Mouse (Mus musculus): ENCODE results near the gene Cdkn2aip. TPM values are rescaled to one million over a fixed set of nuclear protein-coding genes. Genes with fewer than 3 reads are reported as not detected.

The Cdkn2aip gene
- total and polyA plus RNA-seq, 3 experiments, result 6.5 to 19.2 (median 16.9) TPM

GRCm38 (mm10) chr8:47662716-47663115, 51.0 kb downstream of the Cdkn2aip start:
- no peak for DNase-seq (ENCODE audit: low spot score)
- Histone ChIP-seq H3K36me3 (replicated peaks) (peaks cover 55% of the 10 kb centered on the region), H3K4me1 (ENCODE audit: insufficient read depth, low read depth, low read length) (no peaks in the 10 kb centered on the region), H3K9me3 (replicated peaks) (no peaks in the 10 kb centered on the region), H3K27me3 (ENCODE audit: insufficient read depth, low read length) (no peaks in the 10 kb centered on the region), H3K4me3 (ENCODE audit: low read depth, low read length) (no peak overlapping the region)
- no peak for ATAC-seq (ENCODE audit: extremely low read depth, insufficient number of reproducible peaks, low FRiP score, poor library complexity, severe bottlenecking)
- TF ChIP-seq GATA2 (IDR thresholded peaks at IDR 0.05; ENCODE audit: borderline replicate concordance, low read depth, low read length) (no peak), GATA1 (IDR thresholded peaks at IDR 0.05; ENCODE audit: borderline replicate concordance, low read length) (no peak), POLR2AphosphoS5 (IDR thresholded peaks at IDR 0.05; ENCODE audit: insufficient replicate concordance, low read depth, low read length) (no peak), CTCF (IDR thresholded peaks at IDR 0.05; ENCODE audit: low read depth, low read length) (no peak), TAL1 (conservative IDR thresholded peaks at IDR 0.05; ENCODE audit: low read depth, low read length) (no peak)

DNA sequence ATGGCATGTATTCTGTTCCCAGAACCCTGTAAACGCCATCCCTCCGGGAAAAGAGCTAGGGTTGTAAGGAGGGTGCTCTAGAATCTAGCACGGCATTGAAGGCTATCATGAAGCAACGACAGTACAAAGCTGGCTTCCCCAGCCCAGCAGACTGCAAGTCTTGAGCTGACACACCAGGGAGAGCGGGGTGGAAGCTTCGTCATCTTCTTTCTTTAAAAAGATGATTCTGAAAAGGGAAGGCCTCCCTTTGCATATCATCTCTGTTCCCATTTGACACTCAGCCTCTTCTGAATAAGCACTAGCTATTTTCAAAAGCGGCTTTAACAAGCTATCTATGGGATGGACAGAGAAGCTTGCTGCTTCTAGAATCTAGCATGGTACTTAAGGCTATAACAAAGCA, 53.3 kb downstream of the Cdkn2aip start:
- H3K27me3 ChIP-seq (ENCODE audit: insufficient read depth, low read length), result no peaks in the 10 kb centered on the region
- H3K4me1 ChIP-seq (ENCODE audit: insufficient read depth, low read depth, low read length), result no peaks in the 10 kb centered on the region
- ATAC-seq (ENCODE audit: extremely low read depth, insufficient number of reproducible peaks, low FRiP score, poor library complexity, severe bottlenecking), result no peak
- no peak overlapping the region for H3K4me3 ChIP-seq (ENCODE audit: low read depth, low read length)
- DNase-seq (ENCODE audit: low spot score), result no peak
- peaks cover 41% of the 10 kb centered on the region for H3K36me3 ChIP-seq (replicated peaks)
- TF ChIP-seq CTCF (IDR thresholded peaks at IDR 0.05; ENCODE audit: low read depth, low read length) (no peak), TAL1 (conservative IDR thresholded peaks at IDR 0.05; ENCODE audit: low read depth, low read length) (no peak), GATA2 (IDR thresholded peaks at IDR 0.05; ENCODE audit: borderline replicate concordance, low read depth, low read length) (no peak), POLR2AphosphoS5 (IDR thresholded peaks at IDR 0.05; ENCODE audit: insufficient replicate concordance, low read depth, low read length) (no peak), GATA1 (IDR thresholded peaks at IDR 0.05; ENCODE audit: borderline replicate concordance, low read length) (no peak)
- no peaks in the 10 kb centered on the region for H3K9me3 ChIP-seq (replicated peaks)

GRCm38 (mm10) chr8:47659463-47659862, 54.3 kb downstream of the Cdkn2aip start:
- H3K27me3 ChIP-seq (ENCODE audit: insufficient read depth, low read length), result no peaks in the 10 kb centered on the region
- no peak for ATAC-seq (ENCODE audit: extremely low read depth, insufficient number of reproducible peaks, low FRiP score, poor library complexity, severe bottlenecking)
- DNase-seq (ENCODE audit: low spot score), result no peak
- peaks cover 31% of the 10 kb centered on the region for H3K36me3 ChIP-seq (replicated peaks)
- no peak overlapping the region for H3K4me3 ChIP-seq (ENCODE audit: low read depth, low read length)
- TF ChIP-seq TAL1 (conservative IDR thresholded peaks at IDR 0.05; ENCODE audit: low read depth, low read length), result no peak
- TF ChIP-seq POLR2AphosphoS5 (IDR thresholded peaks at IDR 0.05; ENCODE audit: insufficient replicate concordance, low read depth, low read length), result no peak
- TF ChIP-seq CTCF (IDR thresholded peaks at IDR 0.05; ENCODE audit: low read depth, low read length), result no peak
- no peak for TF ChIP-seq GATA2 (IDR thresholded peaks at IDR 0.05; ENCODE audit: borderline replicate concordance, low read depth, low read length)
- no peak for TF ChIP-seq GATA1 (IDR thresholded peaks at IDR 0.05; ENCODE audit: borderline replicate concordance, low read length)
- no peaks in the 10 kb centered on the region for H3K9me3 ChIP-seq (replicated peaks)
- H3K4me1 ChIP-seq (ENCODE audit: insufficient read depth, low read depth, low read length), result no peaks in the 10 kb centered on the region

Other genes starting within 250 kb of the Cdkn2aip start
- 33.8 and 34.9 TPM in 2 replicates for gene Trappc11, start 180.5 kb downstream of the Cdkn2aip start, total RNA-seq (2014; fragmentation: Nextera tagmentation)
- gene Trappc11, start 180.5 kb downstream of the Cdkn2aip start, total RNA-seq (2017), result 46.1 and 49.1 TPM in 2 replicates
- gene Trappc11, start 180.5 kb downstream of the Cdkn2aip start, polyA plus RNA-seq (2012), result 11.7 and 12.4 TPM in 2 replicates
- gene Rwdd4a, start 180.3 kb downstream of the Cdkn2aip start, total RNA-seq (2014; fragmentation: Nextera tagmentation), result 45.8 and 52.6 TPM in 2 replicates
- gene Rwdd4a, start 180.3 kb downstream of the Cdkn2aip start, total RNA-seq (2017), result 28.4 and 29.9 TPM in 2 replicates
- gene Rwdd4a, start 180.3 kb downstream of the Cdkn2aip start, polyA plus RNA-seq (2012), result 9.7 and 12.7 TPM in 2 replicates
- gene Ing2, start 38.4 kb downstream of the Cdkn2aip start, total RNA-seq (2014; fragmentation: Nextera tagmentation), result 32.2 and 55.6 TPM in 2 replicates
- gene Ing2, start 38.4 kb downstream of the Cdkn2aip start, total RNA-seq (2017), result 22.8 and 33.0 TPM in 2 replicates
- 5.7 and 6.6 TPM in 2 replicates for gene Ing2, start 38.4 kb downstream of the Cdkn2aip start, polyA plus RNA-seq (2012)
- not detected in 2 replicates for gene Cldn24, start 108.2 kb upstream of the Cdkn2aip start, total RNA-seq (2014; fragmentation: Nextera tagmentation)
- 0.33 TPM in 1 of 2 replicates, not detected in the other for gene Cldn24, start 108.2 kb upstream of the Cdkn2aip start, total RNA-seq (2017)
- gene Cldn24, start 108.2 kb upstream of the Cdkn2aip start, polyA plus RNA-seq (2012), result not detected in 2 replicates
- gene Cldn22, start 110.5 kb upstream of the Cdkn2aip start, total RNA-seq (2014; fragmentation: Nextera tagmentation), result not detected in 2 replicates
- 0.22 TPM in 1 of 2 replicates, not detected in the other for gene Cldn22, start 110.5 kb upstream of the Cdkn2aip start, total RNA-seq (2017)
- gene Cldn22, start 110.5 kb upstream of the Cdkn2aip start, polyA plus RNA-seq (2012), result not detected in 2 replicates

Measured in G1E (cell line).